Mouse (Mus musculus) embryonic fibroblast, embryonic 13.5 days (primary cell): Measurements from ENCODE around the gene Rnf135. TPM values are rescaled to one million over a fixed set of nuclear protein-coding genes. Genes with fewer than 3 reads are reported as not detected.
"Not testable (repeated sequence)": the region's sequence is repeated elsewhere in the genome, so short reads cannot be mapped to it uniquely, and the experiment has no call there.

Experiments
- H3K27ac ChIP-seq: 2 replicates; pipeline ENCODE4 v1.5.1; 2012; ENCODE audit warnings: low read length, control low read depth, inconsistent platforms; ENCODE audit not compliant: insufficient read depth
- H3K4me1 ChIP-seq: 2 replicates; pipeline ENCODE4 v1.6.1; 2011; ENCODE audit warnings: low read length; ENCODE audit not compliant: control insufficient read depth, insufficient read depth
- H3K4me3 ChIP-seq: 2 replicates; pipeline ENCODE4 v1.5.1; 2011; ENCODE audit warnings: mild to moderate bottlenecking, control low read depth, low read length; ENCODE audit not compliant: insufficient read depth
- CTCF ChIP-seq: IDR thresholded peaks from 2 replicates; pipeline ENCODE4 v1.5.1; 2011; ENCODE audit warnings: mild to moderate bottlenecking, control low read depth, low read length, moderate library complexity, borderline replicate concordance; ENCODE audit not compliant: insufficient read depth
- POLR2A ChIP-seq: IDR thresholded peaks from 2 replicates; pipeline ENCODE4 v1.6.1; 2011; ENCODE audit warnings: low read depth, mild to moderate bottlenecking, control low read depth, low read length, moderate library complexity
- polyA plus RNA-seq: library from polyadenylated mRNA; stranded (reverse); fragments of >200 nt; gene quantifications from 2 replicates; pipeline ENCODE4 v1.2.4, GENCODE M21; 2011; ENCODE audit warnings: low read depth; ENCODE audit not compliant: missing spikeins, insufficient read length

Rnf135 gene
- polyA plus RNA-seq, 1 experiment: 8.0 TPM

DNA sequence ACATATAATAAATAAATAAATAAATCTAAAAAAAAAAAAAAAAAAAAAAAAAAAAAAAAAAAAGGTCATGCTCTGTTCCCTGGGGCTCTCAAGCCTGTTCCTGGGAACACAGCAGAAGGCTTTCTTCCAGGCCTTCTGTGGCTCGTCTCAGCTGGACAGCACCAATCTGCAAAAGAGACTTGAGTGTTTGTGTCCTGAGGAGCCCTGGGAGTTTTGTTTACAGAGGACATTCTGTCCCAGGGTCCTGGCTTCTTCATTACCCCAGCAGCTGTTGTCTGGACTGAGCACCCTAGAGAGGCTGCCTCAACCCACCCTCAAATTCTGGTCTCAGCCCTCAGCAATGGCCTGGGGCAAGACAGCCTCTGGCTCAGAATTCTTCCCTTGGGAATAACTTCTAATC, 35.3 kb upstream of the Rnf135 start:
- peaks cover 2% of the 10 kb centered on the region; the same call in 1 of the 2 replicates for H3K4me1 ChIP-seq
- no peak overlapping the region for H3K4me3 ChIP-seq
- TF ChIP-seq POLR2A (no peak), CTCF (no peak)
- H3K27ac ChIP-seq: no peak overlapping the region

- H3K4me3 ChIP-seq, H3K4me1 ChIP-seq, H3K27ac ChIP-seq: not testable (repeated sequence)
Measured at GRCm38 (mm10) chr11:80148974-80149373, 34.7 kb upstream of the Rnf135 start.

DNA sequence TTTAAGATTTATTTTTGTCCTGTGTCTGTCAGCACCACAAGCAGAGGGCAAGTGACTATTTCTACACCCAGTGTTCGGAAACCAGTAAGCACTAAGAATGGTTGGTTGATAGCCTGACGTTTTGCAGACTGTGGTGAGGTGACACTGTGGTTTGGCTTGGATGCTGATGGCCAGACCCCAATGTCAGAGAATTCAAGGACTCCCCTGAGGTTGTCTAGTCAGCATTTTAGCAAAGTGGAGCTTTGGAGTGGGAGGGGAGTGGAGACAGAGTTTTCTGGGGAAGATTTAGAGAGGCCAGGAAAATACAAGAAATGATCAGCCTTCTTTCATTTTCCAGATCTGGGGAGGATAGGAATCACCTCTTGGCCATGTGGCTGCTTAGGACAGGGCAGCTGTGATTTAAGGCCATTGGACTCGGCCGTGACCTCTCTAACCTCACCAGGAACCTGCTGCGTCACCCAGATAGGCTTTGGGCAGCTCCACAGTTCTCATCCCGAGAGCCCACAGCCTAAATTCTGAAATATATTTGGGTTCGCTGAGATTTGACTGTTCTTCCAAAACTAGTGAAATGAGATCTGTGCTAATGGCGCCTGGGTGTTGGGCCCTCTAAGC, 34.1 kb upstream of the Rnf135 start:
- H3K27ac ChIP-seq: no peak overlapping the region

GRCm38 (mm10) chr11:80150566-80150965, 33.1 kb upstream of the Rnf135 start:
- Histone ChIP-seq H3K4me3 (no peak overlapping the region), H3K4me1 (peaks cover 6% of the 10 kb centered on the region; the same call in 1 of the 2 replicates), H3K27ac (no peak overlapping the region)
- TF ChIP-seq CTCF: no peak
- no peak for TF ChIP-seq POLR2A

More for the DNA sequence above, 34.1 kb upstream of the Rnf135 start:
- no peak overlapping the region for H3K4me3 ChIP-seq
- TF ChIP-seq POLR2A (no peak), CTCF (no peak)
- peaks cover 6% of the 10 kb centered on the region; the same call in 1 of the 2 replicates for H3K4me1 ChIP-seq

DNA sequence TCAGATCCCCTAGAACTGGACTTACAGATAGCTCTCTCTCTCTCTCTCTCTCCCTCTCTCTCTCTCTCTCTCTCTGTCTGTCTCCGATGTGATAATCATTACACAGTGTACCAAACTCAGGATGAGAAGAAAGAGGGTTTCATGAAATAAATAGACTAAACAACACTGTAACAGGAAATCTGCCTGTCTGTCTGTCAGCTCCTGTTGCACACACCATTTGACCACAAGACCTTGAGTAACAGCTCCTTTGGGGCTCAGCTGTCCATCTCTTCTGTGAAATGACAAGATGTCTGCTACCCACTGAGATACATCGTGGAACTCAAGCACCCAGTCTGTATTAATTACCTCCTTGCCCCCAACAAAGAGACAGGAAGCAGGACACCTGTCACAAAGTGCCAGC, 32.1 kb upstream of the Rnf135 start:
- H3K4me1 ChIP-seq: peaks cover 6% of the 10 kb centered on the region; the same call in 1 of the 2 replicates
- H3K27ac ChIP-seq: no peak overlapping the region
- no peak overlapping the region for H3K4me3 ChIP-seq

GRCm38 (mm10) chr11:80152376-80152775, 31.3 kb upstream of the Rnf135 start:
- Histone ChIP-seq H3K4me1 (peaks cover 6% of the 10 kb centered on the region; the same call in 1 of the 2 replicates), H3K4me3 (no peak overlapping the region)

More for the DNA sequence above, 32.1 kb upstream of the Rnf135 start:
- TF ChIP-seq POLR2A (no peak), CTCF (no peak)

GRCm38 (mm10) chr11:80153857-80154495, 29.7 kb upstream of the Rnf135 start, which contains the start of gene Adap2:
TSS of gene Adap2 (plus strand) at chr11:80154105.
- Histone ChIP-seq H3K27ac (0 out of 2 replicates have a peak within 1 kb of the TSS, but pooled peaks have one; percentile 24), H3K4me1 (peaks cover 6% of the 10 kb centered on the region; the same call in 1 of the 2 replicates), H3K4me3 (peak within 1 kb of the TSS; percentile 35)
- TF ChIP-seq POLR2A (peak; percentile 35; the same call in 1 of the 2 replicates), CTCF (no peak)

More at GRCm38 (mm10) chr11:80152376-80152775, 31.3 kb upstream of the Rnf135 start:
- TF ChIP-seq CTCF: no peak
- TF ChIP-seq POLR2A: no peak
- no peak overlapping the region for H3K27ac ChIP-seq

DNA sequence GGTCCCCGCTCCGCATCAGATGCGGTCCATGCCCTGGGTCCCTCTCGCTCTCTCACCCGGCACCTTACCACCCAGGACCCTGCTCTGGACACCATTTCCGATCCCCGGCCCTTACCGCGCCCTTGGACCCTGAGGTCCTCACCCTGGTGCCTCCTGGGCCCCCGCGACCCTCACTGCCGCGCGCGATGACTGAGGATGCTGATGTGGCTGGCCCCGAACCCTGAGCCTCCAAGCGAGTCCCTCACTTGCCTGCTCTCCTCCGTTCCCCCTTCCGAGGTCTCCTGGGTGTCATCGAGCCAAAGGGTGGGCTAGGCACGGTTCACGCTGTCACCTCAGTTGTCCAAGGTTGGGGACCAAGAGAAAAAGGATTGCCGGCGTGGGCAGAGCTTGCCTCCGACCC, 29.1 kb upstream of the Rnf135 start:
- TF ChIP-seq POLR2A: no peak
- TF ChIP-seq CTCF: no peak
- Histone ChIP-seq H3K4me3 (peak overlapping the region; percentile 35; the same call in 1 of the 2 replicates), H3K4me1 (peaks cover 6% of the 10 kb centered on the region; the same call in 1 of the 2 replicates), H3K27ac (no peak overlapping the region)

GRCm38 (mm10) chr11:80155541-80155940, 28.1 kb upstream of the Rnf135 start:
- TF ChIP-seq POLR2A (no peak), CTCF (no peak)
- H3K4me3 ChIP-seq: no peak overlapping the region

GRCm38 (mm10) chr11:80155961-80156360, 27.7 kb upstream of the Rnf135 start:
- TF ChIP-seq POLR2A: no peak
- no peak for TF ChIP-seq CTCF
- no peak overlapping the region for H3K27ac ChIP-seq
- H3K4me3 ChIP-seq: no peak overlapping the region
- H3K4me1 ChIP-seq: peaks cover 6% of the 10 kb centered on the region; the same call in 1 of the 2 replicates

More at GRCm38 (mm10) chr11:80155541-80155940, 28.1 kb upstream of the Rnf135 start:
- peaks cover 6% of the 10 kb centered on the region; the same call in 1 of the 2 replicates for H3K4me1 ChIP-seq
- no peak overlapping the region for H3K27ac ChIP-seq
